Mouse (Mus musculus) lung, postnatal 10 days (tissue): Measurements from ENCODE around the gene Hs3st1.
"Not testable (repeated sequence)": the region's sequence is repeated elsewhere in the genome, so short reads cannot be mapped to it uniquely, and the experiment has no call there.

Source experiments
- DNase-seq: peaks from one replicate; pipeline ENCODE4 v3.0.0; 2021

Gene Hs3st1

DNA sequence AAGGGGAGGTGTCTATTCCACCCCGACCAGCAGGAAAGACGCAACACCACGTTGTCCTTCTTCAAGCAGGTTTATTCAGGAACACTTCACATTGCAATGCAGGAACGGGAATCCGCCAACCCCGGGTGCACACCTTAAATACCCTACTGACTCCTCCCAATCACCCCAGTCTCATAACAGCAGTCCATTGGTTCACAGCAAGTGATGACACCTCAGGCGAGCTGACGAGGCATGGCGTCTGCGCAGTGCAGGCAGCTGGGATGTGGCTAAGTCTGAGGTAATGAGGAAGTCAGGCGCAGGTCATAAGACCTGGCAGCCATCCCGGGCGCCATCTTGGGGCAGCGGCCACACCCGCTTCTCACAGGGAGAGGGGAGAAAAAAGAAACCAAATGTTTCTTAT, at the start of gene Hs3st1:
Gene Hs3st1 (minus strand): TSS at position 101 of the 400 bp plus-strand sequence.
- not testable (repeated sequence) for DNase-seq

- no peak for DNase-seq
Measured at GRCm38 (mm10) chr5:39804663-39805062, 49.4 kb upstream of the Hs3st1 start.

GRCm38 (mm10) chr5:39803941-39804340, 48.7 kb upstream of the Hs3st1 start:
- no peak for DNase-seq

- DNase-seq = no peak
Measured at GRCm38 (mm10) chr5:39803457-39803856, 48.2 kb upstream of the Hs3st1 start.

GRCm38 (mm10) chr5:39802110-39802509, 46.8 kb upstream of the Hs3st1 start:
- no peak for DNase-seq

- no peak for DNase-seq
Measured at GRCm38 (mm10) chr5:39777094-39777710, 21.9 kb upstream of the Hs3st1 start.

DNA sequence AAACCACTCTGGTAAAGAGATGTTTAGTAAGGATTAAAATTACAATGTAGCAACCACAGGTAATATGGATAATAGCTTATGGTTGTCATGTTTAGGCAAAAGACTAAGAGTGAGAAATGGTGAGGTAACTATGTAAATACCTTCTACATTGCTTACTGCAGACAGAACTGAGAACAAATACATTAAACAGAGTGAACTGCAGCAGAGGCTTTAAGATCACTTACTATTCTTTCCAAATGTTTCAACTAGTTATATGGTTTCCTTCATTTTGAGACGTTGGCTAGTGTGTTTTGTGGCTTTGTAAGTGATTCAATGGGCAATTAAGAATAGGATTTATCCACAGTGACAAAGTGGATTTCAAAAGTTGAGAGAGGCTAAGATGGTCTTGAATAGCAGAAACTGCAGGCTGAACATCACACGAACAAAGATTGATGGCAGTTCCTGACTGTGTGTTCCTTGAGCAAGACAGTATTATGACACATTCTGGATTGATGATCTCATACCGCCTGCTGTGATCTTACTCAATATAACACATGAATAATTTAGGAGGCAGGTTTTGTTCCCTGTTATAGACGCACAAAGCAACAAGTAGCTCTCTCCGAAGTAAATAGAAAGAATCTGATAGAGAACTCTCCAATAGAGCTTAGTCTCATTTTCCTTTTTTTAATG, 16.5 kb upstream of the Hs3st1 start:
- no peak for DNase-seq

DNA sequence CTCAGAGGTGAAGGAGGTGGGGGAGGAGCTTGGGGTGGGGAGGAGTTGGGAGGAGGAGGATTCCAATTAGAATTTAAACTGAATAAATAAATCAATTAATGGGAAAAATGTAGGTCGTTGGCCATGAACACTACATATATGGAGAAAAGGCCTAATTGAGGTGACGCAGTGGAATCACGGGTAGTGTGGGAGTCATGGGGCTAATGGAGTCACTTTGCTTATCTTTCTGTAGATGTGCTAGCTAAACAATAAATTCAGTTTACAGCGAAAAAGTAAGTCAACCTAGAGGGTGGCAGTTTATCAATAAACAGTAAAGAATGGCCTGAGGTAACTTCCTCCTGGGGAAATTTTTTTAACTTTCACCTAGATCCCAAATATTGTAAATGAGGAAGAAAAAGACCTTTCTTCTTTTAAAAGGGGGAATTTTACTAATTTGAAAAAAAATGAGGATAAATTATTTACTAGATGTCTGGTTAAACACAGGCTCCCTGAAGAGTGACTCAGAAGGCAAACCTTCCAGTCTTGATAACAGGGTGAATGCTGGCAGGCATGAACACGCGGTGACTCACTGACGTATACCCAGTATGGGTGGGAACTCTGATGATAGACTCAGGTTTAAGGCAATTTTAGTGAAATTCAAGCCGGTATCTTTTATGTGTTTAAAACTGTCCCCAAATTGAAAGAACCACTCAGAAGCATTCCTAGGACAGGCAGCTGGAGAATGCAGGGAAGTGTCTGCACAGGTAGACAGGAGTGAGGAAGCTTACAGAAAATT, 6.6 kb upstream of the Hs3st1 start:
- no peak for DNase-seq

DNA sequence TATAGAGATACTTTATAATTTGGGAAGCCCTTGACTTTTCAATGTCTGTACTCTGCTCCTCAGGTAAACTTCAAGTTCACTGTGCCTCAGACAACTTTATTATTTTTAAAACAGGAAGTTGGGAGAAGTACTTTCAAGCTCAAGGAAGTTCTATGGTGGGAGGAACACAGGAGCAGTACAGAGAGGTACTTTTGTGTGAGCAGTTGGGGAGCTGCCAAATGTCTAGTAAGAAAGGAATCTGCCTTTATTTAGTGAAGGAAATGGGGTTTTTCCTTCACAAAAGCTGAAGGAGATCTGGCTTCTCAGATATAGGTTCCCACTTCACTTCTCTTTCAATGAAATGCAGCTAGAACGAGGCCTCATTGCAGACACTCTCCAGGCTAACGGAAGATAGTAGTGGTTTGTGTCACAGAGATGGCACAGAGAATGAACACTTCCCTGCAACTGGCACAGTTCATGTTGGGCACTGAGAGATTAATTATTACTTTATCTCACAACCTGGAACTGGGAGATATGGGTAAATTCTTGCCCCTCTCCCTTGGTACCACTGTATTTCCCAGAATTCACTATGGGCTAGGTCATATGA, 3.7 kb upstream of the Hs3st1 start:
- DNase-seq = peak; percentile 6

DNA sequence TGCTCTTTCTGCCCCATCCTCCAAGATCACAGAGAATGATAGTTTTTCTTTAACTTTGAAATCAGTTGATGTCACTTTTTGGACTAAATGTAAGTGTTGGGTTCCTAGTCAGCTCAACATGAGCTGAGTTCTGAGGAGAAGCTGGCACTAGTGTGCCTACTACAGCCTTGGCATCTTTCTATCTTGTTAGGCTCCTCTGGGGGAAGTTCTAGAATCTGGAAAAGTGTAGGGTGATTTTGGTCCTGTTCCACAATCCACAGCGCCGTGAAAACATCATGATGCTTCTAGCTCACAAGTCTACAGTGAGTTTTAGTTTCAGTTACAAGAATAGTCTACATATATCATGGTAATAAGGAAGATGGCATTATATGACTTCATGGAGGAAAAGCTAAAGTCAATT, 18.4 kb downstream of the Hs3st1 start:
- no peak for DNase-seq

DNA sequence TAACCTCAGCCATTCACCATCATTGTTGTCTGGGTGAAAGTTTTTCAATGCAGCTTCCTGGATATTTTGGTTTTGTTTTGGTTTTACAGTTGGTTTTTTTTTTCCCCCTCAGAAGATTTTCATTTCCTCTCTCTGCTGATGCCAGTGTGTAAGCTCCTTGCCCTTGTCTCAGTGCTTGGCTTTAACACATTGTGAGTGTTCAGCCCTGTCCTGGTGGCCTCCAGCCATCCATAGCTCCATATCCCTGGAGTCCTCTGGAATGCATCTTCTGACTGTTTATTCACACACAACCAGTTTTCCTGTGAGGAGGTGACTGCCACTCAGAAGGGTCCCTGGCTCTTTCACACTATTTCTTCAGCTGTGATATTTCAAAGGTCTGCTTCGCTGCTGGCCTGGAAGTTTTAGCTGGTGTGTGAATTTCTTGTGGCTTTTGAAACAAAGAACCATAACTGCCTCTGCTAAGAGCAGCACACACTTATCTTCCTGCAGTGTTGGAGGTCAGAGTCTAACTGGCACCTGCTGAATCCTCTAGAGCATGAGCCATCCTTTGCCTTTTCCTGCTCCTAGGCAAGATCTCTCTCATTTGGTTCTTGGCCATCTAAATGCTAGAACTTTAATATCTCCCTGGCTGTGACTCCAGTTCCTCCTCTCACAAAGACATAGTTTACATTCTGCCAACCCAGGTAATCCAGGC, 21.4 kb downstream of the Hs3st1 start:
- no peak for DNase-seq

DNA sequence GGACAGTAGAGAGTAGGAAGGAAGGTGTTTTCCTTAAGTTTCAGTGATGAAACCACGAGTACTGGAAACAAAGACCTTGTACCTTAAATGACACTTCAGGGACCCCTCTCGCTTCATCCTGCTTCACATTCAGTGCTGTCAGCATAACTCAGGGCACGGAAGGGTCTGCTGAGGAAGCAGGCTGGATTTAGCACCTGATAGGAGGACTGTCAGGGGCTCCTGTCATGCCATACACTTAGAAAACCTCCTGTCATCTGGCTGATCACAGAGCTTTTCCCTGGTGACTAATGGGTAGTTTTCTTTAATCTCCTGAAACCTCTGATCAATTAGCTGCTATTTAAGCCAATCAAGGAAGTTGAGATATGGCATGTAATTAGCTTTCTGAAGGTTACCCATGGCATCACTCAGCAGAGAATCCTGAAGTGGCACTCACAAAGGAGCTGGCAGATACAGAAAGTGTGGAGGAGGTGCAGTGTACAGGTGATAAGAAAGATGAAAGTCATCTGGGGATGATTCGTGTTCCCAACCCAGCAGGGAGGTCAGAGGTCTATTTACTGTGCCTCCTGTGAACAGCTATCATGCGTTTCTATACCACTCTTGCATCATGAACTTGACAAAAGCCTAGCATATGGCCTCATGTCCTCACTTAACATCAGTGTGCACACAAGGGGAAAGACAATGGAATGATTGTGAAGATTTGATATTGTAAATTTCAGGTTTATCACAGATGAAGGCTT, 22.1 kb downstream of the Hs3st1 start:
- DNase-seq = no peak

DNA sequence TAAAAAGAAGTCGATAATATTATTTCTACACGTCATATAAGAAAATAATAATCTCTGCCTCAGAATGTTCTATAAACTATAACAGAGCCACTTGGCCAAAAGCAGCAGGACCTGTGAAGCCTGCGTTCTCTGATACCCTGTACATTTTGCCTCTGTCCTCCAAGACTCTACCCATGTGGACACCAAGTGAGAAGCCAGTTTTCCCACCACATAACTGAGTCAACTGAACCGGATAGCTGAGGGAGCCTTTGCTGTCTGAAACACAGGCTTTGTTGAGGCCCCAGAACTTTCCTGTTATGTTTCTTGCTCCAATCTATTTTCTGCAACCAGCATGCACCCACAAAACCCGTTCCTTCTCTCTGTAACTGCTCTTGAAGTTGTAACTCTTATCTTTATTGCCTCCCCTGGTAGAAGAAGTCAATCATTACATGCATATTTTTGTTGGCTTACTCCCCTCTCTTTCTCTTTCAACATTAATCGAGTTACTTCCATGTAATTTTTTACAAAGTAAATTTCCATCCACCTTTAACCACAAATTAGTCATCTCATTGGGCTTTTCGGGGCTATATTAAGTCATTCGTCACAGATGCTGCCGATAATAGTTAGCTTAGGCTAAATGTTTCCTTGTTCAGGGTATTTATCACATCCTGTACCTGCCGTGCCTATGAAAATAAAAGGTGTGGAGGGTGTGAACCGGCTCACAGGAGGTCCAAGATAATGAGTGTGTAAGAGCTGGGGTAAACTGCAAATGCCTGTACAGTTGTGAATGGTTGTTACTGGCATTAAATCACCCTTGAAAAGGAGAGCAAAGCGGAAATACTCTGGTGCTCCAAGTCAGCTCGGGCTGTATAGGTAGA, 39.4 kb downstream of the Hs3st1 start:
- DNase-seq = no peak

DNA sequence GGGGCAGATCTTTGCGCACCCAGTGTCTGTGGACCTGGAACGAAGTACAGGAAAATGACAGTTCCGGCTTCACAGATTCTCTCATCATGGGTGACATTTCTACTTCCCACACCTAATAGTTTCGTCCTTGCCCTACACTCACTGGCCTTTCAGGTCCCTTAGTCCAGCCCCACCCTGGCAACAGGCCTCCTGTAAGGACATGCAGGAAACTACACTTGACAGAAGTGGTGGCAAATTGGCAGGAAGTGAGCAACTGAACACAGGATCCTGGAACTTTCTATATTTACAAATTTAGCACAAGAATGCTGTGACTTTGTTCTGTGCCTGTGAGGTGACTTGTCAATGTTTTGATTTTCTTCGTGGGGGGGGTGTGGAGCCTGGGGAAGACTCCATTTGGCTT, 40.1 kb downstream of the Hs3st1 start:
- peak; percentile 38 for DNase-seq

GRCm38 (mm10) chr5:39705539-39705938, 49.7 kb downstream of the Hs3st1 start:
- no peak for DNase-seq

DNA sequence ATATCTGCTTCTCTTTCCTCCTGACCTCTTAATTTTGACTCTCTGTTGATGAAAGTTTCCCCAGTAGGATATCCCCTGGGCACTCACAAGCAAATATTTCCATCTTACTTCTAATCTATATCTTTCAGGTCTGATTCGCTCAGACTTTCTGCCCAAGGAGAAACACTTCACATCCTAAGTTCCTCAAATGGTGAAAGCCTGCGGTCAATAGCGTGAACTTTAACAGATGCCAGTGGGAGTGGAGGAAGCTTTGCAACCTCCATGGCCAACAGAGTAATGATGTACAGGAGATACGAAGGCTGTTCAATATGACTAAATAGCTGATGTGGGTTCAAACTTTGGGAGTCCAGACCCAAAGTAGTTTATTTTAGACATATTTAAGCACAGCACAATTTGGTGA, 94.4 kb downstream of the Hs3st1 start:
- DNase-seq = no peak

- no peak for DNase-seq
Measured at GRCm38 (mm10) chr5:39659417-39659816, 95.9 kb downstream of the Hs3st1 start.

- peak; percentile 15 for DNase-seq
Measured at GRCm38 (mm10) chr5:39644827-39645380, 110.4 kb downstream of the Hs3st1 start.

DNA sequence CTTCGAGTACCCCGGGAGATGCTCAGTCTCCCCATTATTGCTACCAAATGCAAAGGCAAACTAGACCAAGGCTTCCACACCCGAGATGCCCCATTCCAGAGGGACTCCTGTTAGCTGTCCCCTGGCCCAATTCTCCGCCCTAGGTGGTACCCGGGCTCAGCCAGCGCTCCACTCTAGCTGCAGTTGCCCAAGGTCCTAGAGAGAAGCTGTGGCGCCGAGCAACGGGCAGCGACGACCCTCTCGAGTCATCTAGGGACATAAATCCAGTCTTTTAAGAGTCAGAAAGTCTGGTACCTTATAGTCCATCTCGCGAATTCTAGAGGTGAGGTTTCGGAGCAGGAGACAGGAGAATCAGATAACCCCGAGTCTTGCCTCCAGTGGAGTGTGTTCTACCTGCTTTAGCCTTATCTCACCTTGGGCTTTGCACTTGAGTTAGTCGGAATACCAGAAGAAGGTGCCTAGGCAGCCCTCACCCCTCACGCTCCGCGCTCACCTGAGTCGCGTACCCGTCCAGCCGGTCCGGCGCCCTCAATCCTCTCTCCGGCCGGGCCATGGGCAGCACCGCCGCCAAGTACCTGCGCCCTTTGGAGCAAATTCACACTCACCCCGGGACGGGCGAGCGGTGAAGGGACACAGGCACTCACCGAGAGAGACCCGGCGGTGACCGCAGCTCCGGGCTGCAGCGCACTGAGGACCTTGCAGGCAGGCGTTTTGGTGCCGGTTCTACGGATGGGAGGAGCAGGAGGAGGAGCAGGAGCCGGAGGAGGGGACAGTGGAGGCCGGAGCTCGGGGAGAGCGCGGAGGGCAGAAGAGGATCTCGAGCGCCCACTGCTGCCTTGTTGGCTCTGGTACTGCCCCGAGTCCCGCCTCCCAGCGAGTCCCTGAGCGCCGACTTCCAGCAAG, 111.1 kb downstream of the Hs3st1 start:
- peak; percentile 94 for DNase-seq
